Mouse (Mus musculus): ENCODE measurements around the gene Ttll6. TPM values are rescaled to one million over a fixed set of nuclear protein-coding genes. Genes with fewer than 3 reads are reported as not detected.

The Ttll6 gene
- polyA plus RNA-seq, 1 experiment from 2014 or later = 0.12 TPM

GRCm38 (mm10) chr11:96177546-96178174 is 44.1 kb downstream of the Ttll6 start:
- WGBS = 1% methylated on average over 27 of the region's 27 CpGs
- Histone ChIP-seq H3K27me3 (ENCODE audit: control insufficient read depth, insufficient read depth, low read length) (peaks cover 80% of the 10 kb centered on the region), H3K36me3 (ENCODE audit: control insufficient read depth, insufficient read depth, low read length) (no peaks in the 10 kb centered on the region), H3K9ac (replicated peaks; ENCODE audit: low read depth, low read length) (no peak overlapping the region), H3K4me2 (replicated peaks; ENCODE audit: low read depth, low read length) (no peak overlapping the region), H3K9me3 (ENCODE audit: control insufficient read depth, low read depth, low read length) (peaks cover under 1% of the 10 kb centered on the region; the same call in 1 of the 2 replicates), H3K4me1 (ENCODE audit: control insufficient read depth, insufficient read depth, low read length) (no peaks in the 10 kb centered on the region), H3K27ac (ENCODE audit: low read length) (no peak overlapping the region), H3K4me3 (ENCODE audit: low read depth, low read length) (no peak overlapping the region)
- ATAC-seq (ENCODE audit: insufficient number of reproducible peaks, insufficient read depth, low FRiP score, low read depth) = no peak

GRCm38 (mm10) chr11:96178356-96178755 is 44.8 kb downstream of the Ttll6 start:
- Histone ChIP-seq H3K9ac (replicated peaks; ENCODE audit: low read depth, low read length) (no peak overlapping the region), H3K9me3 (ENCODE audit: control insufficient read depth, low read depth, low read length) (peaks cover 5% of the 10 kb centered on the region), H3K4me2 (replicated peaks; ENCODE audit: low read depth, low read length) (no peak overlapping the region), H3K27ac (ENCODE audit: low read length) (no peak overlapping the region), H3K4me3 (ENCODE audit: low read depth, low read length) (no peak overlapping the region), H3K4me1 (ENCODE audit: control insufficient read depth, insufficient read depth, low read length) (no peaks in the 10 kb centered on the region), H3K27me3 (ENCODE audit: control insufficient read depth, insufficient read depth, low read length) (peaks cover 80% of the 10 kb centered on the region), H3K36me3 (ENCODE audit: control insufficient read depth, insufficient read depth, low read length) (no peaks in the 10 kb centered on the region)
- WGBS = 2% methylated on average over 8 of the region's 8 CpGs
- no peak for ATAC-seq (ENCODE audit: insufficient number of reproducible peaks, insufficient read depth, low FRiP score, low read depth)

GRCm38 (mm10) chr11:96178911-96179503 is 45.4 kb downstream of the Ttll6 start:
- no peak for ATAC-seq (ENCODE audit: insufficient number of reproducible peaks, insufficient read depth, low FRiP score, low read depth)
- peaks cover 80% of the 10 kb centered on the region for H3K27me3 ChIP-seq (ENCODE audit: control insufficient read depth, insufficient read depth, low read length)

GRCm38 (mm10) chr11:96181061-96181460 is 47.5 kb downstream of the Ttll6 start:
- Histone ChIP-seq H3K4me3 (ENCODE audit: low read depth, low read length) (no peak overlapping the region), H3K27ac (ENCODE audit: low read length) (no peak overlapping the region), H3K9me3 (ENCODE audit: control insufficient read depth, low read depth, low read length) (peaks cover 5% of the 10 kb centered on the region), H3K9ac (replicated peaks; ENCODE audit: low read depth, low read length) (no peak overlapping the region), H3K36me3 (ENCODE audit: control insufficient read depth, insufficient read depth, low read length) (no peaks in the 10 kb centered on the region), H3K4me2 (replicated peaks; ENCODE audit: low read depth, low read length) (no peak overlapping the region), H3K27me3 (ENCODE audit: control insufficient read depth, insufficient read depth, low read length) (peaks cover 81% of the 10 kb centered on the region), H3K4me1 (ENCODE audit: control insufficient read depth, insufficient read depth, low read length) (no peaks in the 10 kb centered on the region)
- ATAC-seq (ENCODE audit: insufficient number of reproducible peaks, insufficient read depth, low FRiP score, low read depth) = no peak
- WGBS = 23% methylated on average over 4 of the region's 4 CpGs

More at GRCm38 (mm10) chr11:96178911-96179503, 45.4 kb downstream of the Ttll6 start:
- H3K9ac ChIP-seq (replicated peaks; ENCODE audit: low read depth, low read length) = no peak overlapping the region
- no peaks in the 10 kb centered on the region for H3K36me3 ChIP-seq (ENCODE audit: control insufficient read depth, insufficient read depth, low read length)
- H3K4me1 ChIP-seq (ENCODE audit: control insufficient read depth, insufficient read depth, low read length) = no peaks in the 10 kb centered on the region
- no peak overlapping the region for H3K4me3 ChIP-seq (ENCODE audit: low read depth, low read length)
- H3K9me3 ChIP-seq (ENCODE audit: control insufficient read depth, low read depth, low read length) = peaks cover 5% of the 10 kb centered on the region
- H3K27ac ChIP-seq (ENCODE audit: low read length) = no peak overlapping the region
- H3K4me2 ChIP-seq (replicated peaks; ENCODE audit: low read depth, low read length) = no peak overlapping the region
- WGBS = 2% methylated on average over 6 of the region's 6 CpGs

- Histone ChIP-seq H3K4me3 (ENCODE audit: low read depth, low read length) (no peak overlapping the region), H3K9ac (replicated peaks; ENCODE audit: low read depth, low read length) (no peak overlapping the region), H3K4me1 (ENCODE audit: control insufficient read depth, insufficient read depth, low read length) (no peaks in the 10 kb centered on the region), H3K27me3 (ENCODE audit: control insufficient read depth, insufficient read depth, low read length) (peaks cover 89% of the 10 kb centered on the region), H3K4me2 (replicated peaks; ENCODE audit: low read depth, low read length) (no peak overlapping the region), H3K36me3 (ENCODE audit: control insufficient read depth, insufficient read depth, low read length) (no peaks in the 10 kb centered on the region), H3K27ac (ENCODE audit: low read length) (no peak overlapping the region), H3K9me3 (ENCODE audit: control insufficient read depth, low read depth, low read length) (peaks cover 5% of the 10 kb centered on the region)
- ATAC-seq (ENCODE audit: insufficient number of reproducible peaks, insufficient read depth, low FRiP score, low read depth) = no peak
Measured at GRCm38 (mm10) chr11:96184233-96184632, 50.6 kb downstream of the Ttll6 start.

DNA sequence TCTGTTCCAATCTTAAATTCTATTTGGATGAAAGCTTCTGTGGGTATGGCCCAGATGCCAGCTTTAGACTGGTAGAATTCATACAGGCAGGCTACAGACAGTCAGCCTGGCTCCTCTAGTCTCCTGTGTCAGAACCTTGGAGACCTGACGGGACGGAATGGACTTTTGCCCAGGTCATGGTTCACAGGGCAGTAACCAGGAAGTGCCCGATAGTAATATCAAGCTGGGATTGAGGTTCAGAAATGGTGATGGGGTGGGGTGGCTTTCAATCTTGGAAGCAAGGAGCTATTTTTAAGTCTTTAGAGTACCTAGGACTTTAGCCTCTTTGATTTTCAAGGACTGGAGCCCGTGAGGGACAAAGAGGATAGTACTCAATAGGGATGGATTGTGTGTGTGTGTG is 53.7 kb downstream of the Ttll6 start:
- 24% methylated on average over 4 of the region's 4 CpGs for WGBS
- Histone ChIP-seq H3K27ac (ENCODE audit: low read length) (no peak overlapping the region), H3K9me3 (ENCODE audit: control insufficient read depth, low read depth, low read length) (peaks cover 5% of the 10 kb centered on the region), H3K27me3 (ENCODE audit: control insufficient read depth, insufficient read depth, low read length) (peaks cover 88% of the 10 kb centered on the region), H3K9ac (replicated peaks; ENCODE audit: low read depth, low read length) (no peak overlapping the region), H3K4me3 (ENCODE audit: low read depth, low read length) (no peak overlapping the region), H3K4me1 (ENCODE audit: control insufficient read depth, insufficient read depth, low read length) (no peaks in the 10 kb centered on the region), H3K4me2 (replicated peaks; ENCODE audit: low read depth, low read length) (no peak overlapping the region), H3K36me3 (ENCODE audit: control insufficient read depth, insufficient read depth, low read length) (no peaks in the 10 kb centered on the region)
- no peak for ATAC-seq (ENCODE audit: insufficient number of reproducible peaks, insufficient read depth, low FRiP score, low read depth)

DNA sequence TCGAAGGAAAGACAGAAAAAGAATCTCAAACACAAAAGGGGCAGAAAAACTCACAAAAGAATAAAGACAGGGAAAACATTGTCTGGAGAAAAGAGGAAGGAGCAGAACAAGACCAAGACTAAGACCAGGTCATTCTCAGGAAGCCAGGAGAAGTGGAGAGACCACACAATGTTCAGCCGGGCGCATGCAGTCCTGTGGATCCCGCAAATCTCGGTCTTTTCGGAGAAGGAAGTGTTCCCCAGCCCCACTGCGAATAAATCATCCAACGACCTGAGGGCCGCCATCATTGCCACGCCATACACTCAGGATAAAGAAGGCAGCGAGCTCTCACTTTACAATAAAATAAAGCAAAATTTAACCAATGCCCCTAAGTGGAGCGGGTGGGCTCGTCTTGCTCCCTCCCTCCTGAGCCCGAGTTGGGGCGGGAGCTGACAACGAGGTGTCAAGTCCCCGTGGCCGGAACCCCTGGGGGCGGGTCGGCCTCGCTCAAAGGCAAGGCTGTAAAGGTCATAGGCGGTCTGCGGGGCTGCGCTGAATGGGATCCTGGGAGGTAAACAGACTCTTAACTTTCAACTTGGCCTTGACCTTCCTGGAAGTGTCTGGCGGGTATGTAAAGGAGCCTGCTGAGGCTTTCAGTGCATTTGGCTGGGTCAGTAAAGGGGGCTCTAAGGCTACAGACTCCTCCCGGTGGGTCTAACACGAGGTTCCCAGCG is 56.4 kb downstream of the Ttll6 start:
- Histone ChIP-seq H3K27me3 (ENCODE audit: control insufficient read depth, insufficient read depth, low read length) (peaks cover 89% of the 10 kb centered on the region), H3K27ac (ENCODE audit: low read length) (no peak overlapping the region), H3K4me3 (ENCODE audit: low read depth, low read length) (no peak overlapping the region), H3K9me3 (ENCODE audit: control insufficient read depth, low read depth, low read length) (no peaks in the 10 kb centered on the region), H3K4me2 (replicated peaks; ENCODE audit: low read depth, low read length) (no peak overlapping the region), H3K9ac (replicated peaks; ENCODE audit: low read depth, low read length) (no peak overlapping the region), H3K4me1 (ENCODE audit: control insufficient read depth, insufficient read depth, low read length) (peaks cover 6% of the 10 kb centered on the region; the same call in 1 of the 2 replicates), H3K36me3 (ENCODE audit: control insufficient read depth, insufficient read depth, low read length) (no peaks in the 10 kb centered on the region)
- WGBS = 1% methylated on average over 28 of the region's 28 CpGs
- ATAC-seq (ENCODE audit: insufficient number of reproducible peaks, insufficient read depth, low FRiP score, low read depth) = no peak

GRCm38 (mm10) chr11:96191132-96191531 is 57.5 kb downstream of the Ttll6 start:
- 7% methylated on average over 5 of the region's 5 CpGs for WGBS
- Histone ChIP-seq H3K36me3 (ENCODE audit: control insufficient read depth, insufficient read depth, low read length) (no peaks in the 10 kb centered on the region), H3K27ac (ENCODE audit: low read length) (no peak overlapping the region), H3K4me2 (replicated peaks; ENCODE audit: low read depth, low read length) (no peak overlapping the region), H3K27me3 (ENCODE audit: control insufficient read depth, insufficient read depth, low read length) (peaks cover 88% of the 10 kb centered on the region), H3K4me3 (ENCODE audit: low read depth, low read length) (no peak overlapping the region), H3K4me1 (ENCODE audit: control insufficient read depth, insufficient read depth, low read length) (peaks cover 6% of the 10 kb centered on the region; the same call in 1 of the 2 replicates), H3K9ac (replicated peaks; ENCODE audit: low read depth, low read length) (no peak overlapping the region), H3K9me3 (ENCODE audit: control insufficient read depth, low read depth, low read length) (no peaks in the 10 kb centered on the region)
- no peak for ATAC-seq (ENCODE audit: insufficient number of reproducible peaks, insufficient read depth, low FRiP score, low read depth)
